Mouse (Mus musculus) urinary bladder, postnatal 25 days (tissue): ENCODE data around the gene Car12.

Experiments
- DNase-seq: peaks from one replicate; pipeline ENCODE4 v3.0.0; 2022; ENCODE audit warnings: low spot score

The Car12 gene

GRCm38 (mm10) chr9:66713135-66714021 lies at the start of gene Car12:
Gene Car12 (plus strand): TSS chr9:66713686.
- DNase-seq, result no peak

GRCm38 (mm10) chr9:66663764-66664163 lies 49.7 kb upstream of the Car12 start:
- DNase-seq, result no peak

- no peak for DNase-seq
Observed at GRCm38 (mm10) chr9:66664561-66664960, 48.9 kb upstream of the Car12 start.

GRCm38 (mm10) chr9:66666153-66666552 lies 47.3 kb upstream of the Car12 start:
- no peak for DNase-seq

GRCm38 (mm10) chr9:66667046-66667445 lies 46.4 kb upstream of the Car12 start:
- no peak for DNase-seq

GRCm38 (mm10) chr9:66667868-66668267 lies 45.6 kb upstream of the Car12 start:
- DNase-seq, result no peak

- no peak for DNase-seq
Observed at GRCm38 (mm10) chr9:66669561-66670078, 43.9 kb upstream of the Car12 start.

GRCm38 (mm10) chr9:66673771-66674170 lies 39.7 kb upstream of the Car12 start:
- DNase-seq, result no peak

GRCm38 (mm10) chr9:66675566-66675965 lies 37.9 kb upstream of the Car12 start:
- no peak for DNase-seq

- no peak for DNase-seq
Observed at GRCm38 (mm10) chr9:66680102-66680501, 33.4 kb upstream of the Car12 start.

- no peak for DNase-seq
Observed at GRCm38 (mm10) chr9:66682822-66683221, 30.7 kb upstream of the Car12 start.

GRCm38 (mm10) chr9:66685730-66686129 lies 27.8 kb upstream of the Car12 start:
- no peak for DNase-seq

- no peak for DNase-seq
Observed at GRCm38 (mm10) chr9:66687713-66688112, 25.8 kb upstream of the Car12 start.

- no peak for DNase-seq
Observed at GRCm38 (mm10) chr9:66691683-66692305, 21.7 kb upstream of the Car12 start.

- no peak for DNase-seq
Observed at GRCm38 (mm10) chr9:66697355-66698140, 15.9 kb upstream of the Car12 start.

GRCm38 (mm10) chr9:66699748-66700147 lies 13.7 kb upstream of the Car12 start:
- DNase-seq, result no peak

GRCm38 (mm10) chr9:66703002-66703401 lies 10.5 kb upstream of the Car12 start:
- no peak for DNase-seq

GRCm38 (mm10) chr9:66705354-66705753 lies 8.1 kb upstream of the Car12 start:
- no peak for DNase-seq

- DNase-seq, result peak; percentile 80
Observed at GRCm38 (mm10) chr9:66705766-66706165, 7.7 kb upstream of the Car12 start.

GRCm38 (mm10) chr9:66708054-66708772 lies 5.3 kb upstream of the Car12 start:
- no peak for DNase-seq

GRCm38 (mm10) chr9:66708816-66709555 lies 4.5 kb upstream of the Car12 start:
- DNase-seq, result no peak
